Mouse (Mus musculus): Measurements from ENCODE around the gene Btbd2.

The Btbd2 gene

DNA sequence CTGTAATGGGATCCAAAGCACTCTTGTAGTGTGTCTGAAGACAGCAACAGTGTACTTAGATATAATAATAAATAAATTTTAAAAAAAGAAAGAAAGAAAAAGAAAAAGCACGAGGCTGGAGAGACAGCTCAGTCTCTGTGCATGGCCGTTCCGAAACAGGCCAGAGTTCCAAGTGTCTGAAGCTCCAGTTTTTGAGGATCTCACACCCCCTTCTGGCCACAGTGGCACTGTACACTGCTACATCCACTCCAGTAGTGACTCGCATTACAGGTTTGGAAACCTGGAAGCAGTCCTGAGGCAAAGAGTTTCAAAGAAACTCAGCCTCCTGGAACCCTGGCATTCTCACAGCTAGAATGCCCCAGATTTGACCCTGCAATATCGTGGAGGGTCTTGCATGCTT is 31.0 kb upstream of the Btbd2 start:
- peak; percentile 83 for DNase-seq (ENCODE audit: low read depth, low spot score)

DNA sequence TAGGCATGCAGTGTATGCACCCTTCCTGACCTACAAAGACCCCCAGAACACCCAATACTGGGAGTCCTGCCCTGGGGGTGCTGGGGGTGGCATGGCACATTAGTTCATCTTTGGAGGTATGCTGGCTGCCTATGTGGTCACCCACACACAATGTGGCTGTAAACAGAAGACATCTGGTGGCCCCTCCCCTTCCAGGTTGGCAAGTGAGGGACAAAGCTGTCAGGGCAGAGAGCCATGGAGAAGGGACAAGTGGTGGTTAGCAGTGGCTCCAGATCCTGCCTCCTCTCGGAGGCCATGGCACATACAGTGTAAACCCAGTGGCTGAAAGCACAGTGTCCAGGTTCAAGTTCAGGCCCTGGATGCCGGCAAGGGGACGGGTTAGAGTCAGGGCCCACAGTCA is 29.7 kb upstream of the Btbd2 start:
- DNase-seq (ENCODE audit: low read depth, low spot score): no peak

- DNase-seq (ENCODE audit: low read depth, low spot score): no peak
These were observed 28.1 kb upstream of the Btbd2 start for GRCm38 (mm10) chr10:80684984-80685383.

- DNase-seq (ENCODE audit: low read depth, low spot score): peak; percentile 71
These were observed 27.3 kb upstream of the Btbd2 start for GRCm38 (mm10) chr10:80684214-80684613.

DNA sequence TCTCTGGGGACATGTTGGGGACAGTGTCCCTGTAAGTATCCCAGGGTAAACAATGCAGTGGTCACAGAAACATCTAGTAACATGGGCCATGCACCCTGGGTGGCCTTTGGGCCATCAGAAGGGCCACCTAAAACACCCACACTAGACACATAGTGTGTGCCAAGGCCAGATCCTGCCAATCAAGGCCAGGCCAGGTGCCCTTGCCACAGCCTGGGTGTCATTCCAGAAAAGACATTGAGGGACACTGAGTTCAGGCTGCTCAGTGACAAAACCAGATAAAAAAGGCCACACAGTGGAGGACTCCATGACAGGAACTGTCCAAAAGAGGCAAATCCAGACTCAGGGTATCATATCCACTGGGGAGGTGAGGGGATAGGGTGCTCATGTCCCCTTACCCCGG is 26.8 kb upstream of the Btbd2 start:
- no peak for DNase-seq (ENCODE audit: low read depth, low spot score)

DNA sequence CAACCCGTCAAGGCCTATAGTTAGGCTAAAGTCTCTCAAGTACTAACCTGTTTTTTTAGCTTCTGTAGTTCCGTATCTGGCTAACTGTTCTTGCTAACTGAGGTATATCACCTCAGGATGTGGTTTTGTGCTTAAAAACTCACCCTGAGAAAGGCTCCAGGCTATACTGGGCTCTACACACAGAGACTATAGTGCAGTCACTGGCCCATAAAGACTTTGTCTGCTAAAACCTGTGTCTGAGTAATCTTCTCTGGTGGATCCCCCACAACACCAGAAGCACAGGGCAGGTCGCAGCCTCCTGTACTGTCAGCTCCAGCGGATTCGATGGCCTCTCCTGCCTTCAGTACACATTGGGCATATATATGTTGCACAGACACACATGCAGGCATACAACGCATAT is 25.1 kb upstream of the Btbd2 start:
- DNase-seq (ENCODE audit: low read depth, low spot score): no peak

GRCm38 (mm10) chr10:80680260-80680696 is 23.4 kb upstream of the Btbd2 start:
- no peak for DNase-seq (ENCODE audit: low read depth, low spot score)

GRCm38 (mm10) chr10:80679556-80680259 is 22.8 kb upstream of the Btbd2 start:
- peak; percentile 27 for DNase-seq (ENCODE audit: low read depth, low spot score)

- DNase-seq (ENCODE audit: low read depth, low spot score): peak; percentile 70
These were observed 21.9 kb upstream of the Btbd2 start for GRCm38 (mm10) chr10:80678601-80679377.

DNA sequence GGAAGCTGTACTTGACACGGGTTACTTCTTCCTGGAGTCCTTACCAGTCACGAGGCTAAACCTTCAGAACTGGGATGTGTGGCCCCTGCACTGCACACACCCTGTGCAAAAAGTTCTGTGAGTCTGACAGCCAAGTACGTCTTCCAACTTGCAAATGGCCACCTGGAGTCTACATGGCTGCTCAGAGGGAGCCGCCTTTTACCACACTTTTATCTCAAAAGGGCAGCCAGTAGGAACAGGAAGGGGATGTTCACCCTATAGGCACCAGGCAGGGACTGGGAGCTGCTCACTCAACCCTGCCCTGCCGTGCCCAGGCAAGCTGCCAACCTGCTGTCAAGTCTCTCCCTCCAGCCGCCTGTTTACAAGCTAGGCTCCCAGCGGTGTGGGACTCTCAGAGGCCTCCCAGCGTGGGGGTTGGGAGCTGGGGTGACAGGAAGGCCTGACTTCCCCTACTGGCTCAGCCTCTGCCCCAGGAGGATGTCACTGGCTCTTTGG is 21.1 kb upstream of the Btbd2 start, which contains the start of gene Mknk2:
TSS of gene Mknk2 (minus strand) at position 171 of the 495 bp plus-strand sequence.
- DNase-seq (ENCODE audit: low read depth, low spot score): peak; percentile 96

- DNase-seq (ENCODE audit: low read depth, low spot score): peak; percentile 78
These were observed 20.4 kb upstream of the Btbd2 start for GRCm38 (mm10) chr10:80677128-80677875.

DNA sequence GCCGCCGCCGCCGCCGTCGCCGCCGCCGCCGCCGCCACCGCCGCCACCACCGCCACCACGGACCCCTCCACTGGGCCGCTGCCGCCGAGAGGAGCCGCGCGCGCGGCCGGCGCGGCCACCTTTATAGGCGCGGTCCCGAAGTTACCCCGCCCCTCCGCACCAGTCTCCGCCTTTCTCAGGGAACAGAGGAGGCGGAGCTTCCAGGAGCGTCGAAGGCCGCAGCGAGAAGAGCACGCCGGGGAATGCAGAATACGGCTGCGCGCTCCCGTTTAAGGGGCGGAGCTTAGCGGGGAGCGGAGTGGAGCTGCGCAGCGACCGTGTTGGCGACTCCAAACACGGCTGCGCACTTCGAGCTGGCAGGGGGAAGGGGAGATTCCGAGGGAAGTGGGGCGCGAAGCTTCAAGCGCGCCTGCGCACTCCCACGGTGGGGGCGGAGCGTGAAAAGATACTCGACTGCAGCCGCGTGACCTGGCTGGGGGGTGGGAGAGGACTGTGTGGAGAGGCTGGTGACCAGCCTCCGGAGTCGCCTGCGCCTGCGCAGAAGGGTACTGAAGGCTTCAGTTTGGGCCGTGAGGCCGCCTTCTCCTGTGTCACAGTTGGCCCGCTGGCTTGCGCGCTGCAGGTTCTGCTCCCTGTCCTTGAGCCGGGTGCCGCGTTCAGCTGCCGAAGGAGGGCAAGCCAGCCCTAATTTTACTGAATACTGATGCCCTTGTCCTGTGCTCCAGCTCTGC is 19.5 kb upstream of the Btbd2 start:
- DNase-seq (ENCODE audit: low read depth, low spot score): peak; percentile 99

DNA sequence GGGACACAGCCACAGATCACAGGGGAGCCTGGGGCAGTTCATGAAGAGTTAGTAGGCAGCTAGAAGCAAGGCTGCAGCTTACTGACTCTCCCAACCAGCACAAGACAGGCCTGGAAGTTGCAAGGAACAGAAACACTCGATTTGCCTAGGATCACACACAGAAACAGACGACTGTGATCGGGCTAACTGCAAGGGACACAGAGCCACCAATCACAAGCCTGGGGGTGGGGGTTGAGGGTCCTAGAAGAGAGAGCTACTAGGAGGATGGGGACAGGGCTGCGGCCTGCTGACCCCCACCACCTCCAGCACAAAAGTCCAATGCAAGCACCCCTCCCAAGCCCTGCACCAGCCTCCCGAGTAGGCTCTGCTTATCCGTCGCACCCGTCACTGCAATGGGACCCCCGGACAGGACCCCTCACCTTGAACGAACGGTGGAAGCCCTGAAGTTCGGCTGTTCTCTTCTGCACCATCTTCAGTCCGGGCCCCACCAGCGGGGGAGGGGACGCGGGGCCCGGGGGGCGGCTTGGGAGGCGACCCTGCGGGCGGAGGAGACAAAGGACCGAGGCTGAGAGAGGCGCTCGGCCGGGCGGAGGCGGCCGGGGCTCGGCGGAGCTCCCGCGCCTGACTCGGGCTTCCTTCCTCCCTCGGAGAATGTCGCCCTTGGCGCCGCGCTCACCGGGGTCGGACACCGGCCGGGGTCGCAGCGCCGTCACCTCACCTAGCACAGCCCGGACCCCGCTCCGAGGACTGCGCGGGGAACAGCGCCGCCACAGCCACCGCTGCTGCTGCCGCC is 18.7 kb upstream of the Btbd2 start:
- no peak for DNase-seq (ENCODE audit: low read depth, low spot score)

GRCm38 (mm10) chr10:80674851-80675404 is 18.1 kb upstream of the Btbd2 start:
- DNase-seq (ENCODE audit: low read depth, low spot score): peak; percentile 50

DNA sequence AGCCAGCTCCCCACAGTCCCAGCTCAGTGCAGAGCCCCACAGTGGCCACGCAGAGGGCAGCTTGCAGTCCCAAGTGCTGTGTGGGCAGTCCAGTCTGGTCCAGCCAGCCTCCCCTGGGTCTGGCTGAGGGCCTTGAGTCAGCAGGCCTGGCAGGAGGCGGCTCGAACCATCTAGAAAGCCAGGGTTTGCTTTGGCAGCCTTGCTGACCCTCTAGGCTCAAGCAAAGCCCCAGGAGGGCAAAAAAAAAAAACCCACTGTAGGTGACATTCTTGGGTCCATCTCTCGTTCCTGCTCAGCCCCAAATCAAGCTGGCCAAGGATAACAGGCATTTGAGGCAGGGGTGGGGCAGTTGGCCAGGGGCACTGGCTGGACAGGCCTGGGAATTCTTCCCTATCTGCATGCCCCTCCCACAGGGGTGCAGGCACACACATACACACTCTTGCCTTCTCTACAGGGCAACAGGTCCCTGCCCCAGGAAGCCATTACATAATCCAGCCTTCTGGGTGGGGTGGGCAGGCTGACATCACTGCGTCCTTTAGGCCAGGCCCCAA is 17.4 kb upstream of the Btbd2 start:
- DNase-seq (ENCODE audit: low read depth, low spot score): peak; percentile 73

- DNase-seq (ENCODE audit: low read depth, low spot score): no peak
These were observed 16.8 kb upstream of the Btbd2 start for GRCm38 (mm10) chr10:80673690-80674089.

DNA sequence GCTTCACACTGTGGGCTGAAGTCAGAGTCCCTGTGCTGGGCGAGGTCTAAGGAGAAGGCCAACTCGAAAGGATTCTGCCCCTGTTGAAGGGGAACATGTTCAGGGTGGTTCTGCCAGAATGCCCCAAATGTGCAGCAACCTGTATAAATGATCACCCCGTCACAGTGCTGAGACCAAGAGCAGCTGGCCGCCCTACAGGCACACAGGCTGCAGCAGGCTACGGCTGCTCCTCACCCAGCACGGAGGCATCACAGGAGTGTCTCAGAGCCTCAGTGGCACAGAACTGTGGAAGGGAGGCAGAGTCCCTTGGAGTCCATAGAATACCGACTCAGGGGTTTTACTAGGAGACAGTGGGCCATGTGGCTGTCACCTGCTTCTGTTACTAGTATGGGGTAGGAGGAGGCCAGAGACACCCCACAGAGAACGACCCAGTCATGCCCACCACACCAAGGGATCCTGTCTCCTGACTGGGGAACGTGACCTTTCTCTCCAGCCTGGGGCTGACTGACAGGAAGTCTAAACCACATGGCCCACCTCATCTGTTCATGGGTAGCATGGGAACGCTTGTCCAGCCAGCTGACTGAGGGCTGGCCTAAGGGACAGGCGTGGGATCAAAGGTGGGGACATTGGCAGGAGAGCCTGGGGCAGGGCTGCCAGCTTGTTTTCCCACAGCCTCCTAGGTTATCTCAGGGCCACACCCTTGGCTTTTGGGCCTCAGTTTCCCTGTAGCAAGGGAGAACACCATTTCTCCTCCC is 15.2 kb upstream of the Btbd2 start:
- no peak for DNase-seq (ENCODE audit: low read depth, low spot score)

- DNase-seq (ENCODE audit: low read depth, low spot score): no peak
These were observed 14.4 kb upstream of the Btbd2 start for GRCm38 (mm10) chr10:80671251-80671650.

DNA sequence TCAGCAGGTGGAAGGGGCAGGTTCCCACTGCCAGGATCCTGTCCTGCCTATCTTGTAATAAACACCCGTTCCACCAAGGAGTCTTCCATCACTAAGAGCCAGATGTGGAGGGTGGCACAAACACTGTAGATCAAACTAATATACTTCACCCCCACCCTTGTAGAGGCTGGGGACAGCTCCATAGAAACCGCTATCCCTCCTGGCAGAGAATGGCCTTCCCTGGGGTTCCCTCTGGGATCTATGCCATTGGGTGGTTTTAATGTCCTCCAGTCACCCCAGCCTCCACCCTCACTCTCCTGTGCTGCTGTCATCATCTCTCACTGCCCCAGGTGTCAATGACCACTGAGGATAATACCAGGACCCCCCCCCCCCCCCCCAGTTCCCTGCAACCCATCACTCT is 13.7 kb upstream of the Btbd2 start:
- DNase-seq (ENCODE audit: low read depth, low spot score): no peak

Measured in 3T3-L1 (cell line).